8 mouse cellular contexts compared by ENCODE assay signal in the genomic region with DNA sequence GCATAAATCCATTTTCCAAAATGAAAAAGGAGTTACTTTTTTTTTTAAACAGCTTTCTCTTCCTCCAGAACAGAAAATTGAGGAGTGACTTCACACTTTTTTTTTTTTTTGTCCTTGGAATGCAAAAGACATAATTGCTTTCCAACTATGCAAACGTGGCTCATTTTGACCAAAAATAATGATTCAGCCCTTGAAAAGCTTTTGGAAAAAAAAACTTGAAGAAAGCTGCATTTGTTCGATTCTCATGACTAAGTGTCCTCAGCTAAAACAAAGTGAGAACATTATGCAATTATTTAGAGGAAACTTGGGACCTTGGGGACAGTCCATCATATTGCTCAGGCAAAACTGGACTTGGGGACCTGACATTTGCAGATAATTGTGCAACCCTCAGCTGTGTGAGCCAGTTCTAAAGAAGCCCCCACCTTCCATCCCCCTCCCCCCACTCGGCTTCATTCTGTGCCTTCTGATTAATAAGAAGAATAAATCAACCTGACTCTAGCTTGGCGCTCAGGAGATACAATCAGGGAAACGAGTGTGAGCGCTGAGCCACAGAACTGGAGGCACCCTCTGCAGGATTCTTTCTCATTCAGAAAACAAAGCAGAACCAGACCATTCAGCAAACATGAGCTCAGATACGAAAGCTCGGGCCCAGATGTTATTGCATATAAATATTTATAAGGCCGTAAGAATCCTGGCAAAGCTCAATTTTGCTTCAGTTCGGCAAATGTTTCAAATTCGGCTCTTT.
DNase-seq lines count a peak whose midpoint lies in the region; ATAC-seq and TF ChIP-seq lines count a peak whose summit lies in the region.

No protein-coding gene starts in this region.

- no peaks in the 10 kb centered on the region for H3K27me3 ChIP-seq in liver, embryonic 11.5 days (replicated peaks; ENCODE audit: control insufficient read depth, insufficient read depth, low read length)
- no peaks in the 10 kb centered on the region for H3K27me3 ChIP-seq in embryonic facial prominence, embryonic 12.5 days
- H3K27me3 ChIP-seq in hindbrain, embryonic 12.5 days = no peaks in the 10 kb centered on the region
- no peaks in the 10 kb centered on the region for H3K27me3 ChIP-seq in midbrain, postnatal 0 days (ENCODE audit: insufficient read depth, low read length)
- H3K27me3 ChIP-seq in kidney, adult 2 months (replicated peaks; ENCODE audit: control insufficient read depth, insufficient read depth, low read length) = no peaks in the 10 kb centered on the region

- no peak overlapping the region for H3K9ac ChIP-seq in liver, embryonic 11.5 days (ENCODE audit: low read depth, low read length)
- no peak overlapping the region for H3K9ac ChIP-seq in embryonic facial prominence, embryonic 12.5 days
- no peak overlapping the region for H3K9ac ChIP-seq in hindbrain, embryonic 12.5 days
- no peak overlapping the region for H3K9ac ChIP-seq in midbrain, postnatal 0 days (replicated peaks; ENCODE audit: low read length, poor library complexity, severe bottlenecking)

- TF ChIP-seq POLR2A in kidney, adult 2 months (IDR thresholded peaks at IDR 0.05; ENCODE audit: low read depth, low read length) = no peak

- no peak for TF ChIP-seq CTCF in midbrain, postnatal 0 days (IDR thresholded peaks at IDR 0.05)
- TF ChIP-seq CTCF in kidney, adult 2 months (conservative IDR thresholded peaks at IDR 0.05; ENCODE audit: insufficient read depth, insufficient read length, low read depth, low read length) = no peak

- no peaks in the 10 kb centered on the region for H3K9me3 ChIP-seq in liver, embryonic 11.5 days (ENCODE audit: control insufficient read depth, low read length)
- H3K9me3 ChIP-seq in embryonic facial prominence, embryonic 12.5 days = no peaks in the 10 kb centered on the region
- H3K9me3 ChIP-seq in hindbrain, embryonic 12.5 days (replicated peaks) = no peaks in the 10 kb centered on the region
- no peaks in the 10 kb centered on the region for H3K9me3 ChIP-seq in midbrain, postnatal 0 days (ENCODE audit: low read length)

- H3K27ac ChIP-seq in liver, embryonic 11.5 days (ENCODE audit: low read depth, low read length) = no peak overlapping the region
- H3K27ac ChIP-seq in embryonic facial prominence, embryonic 12.5 days = 0 out of 2 replicates have a peak overlapping the region, but pooled peaks have one; percentile 26
- peak overlapping the region; percentile 78 for H3K27ac ChIP-seq in hindbrain, embryonic 12.5 days
- H3K27ac ChIP-seq in midbrain, postnatal 0 days (ENCODE audit: low read depth, low read length) = peak overlapping the region; percentile 1; the same call in 1 of the 2 replicates
- H3K27ac ChIP-seq in kidney, adult 2 months (ENCODE audit: insufficient read depth, low read depth, low read length) = no peak overlapping the region

- 70% methylated on average over 11 of the region's 11 CpGs for WGBS in liver, embryonic 11.5 days
- 50% methylated on average over 11 of the region's 11 CpGs for WGBS in embryonic facial prominence, embryonic 12.5 days
- 41% methylated on average over 11 of the region's 11 CpGs for WGBS in hindbrain, embryonic 12.5 days
- WGBS in midbrain, postnatal 0 days = 26% methylated on average over 11 of the region's 11 CpGs
- 58% methylated on average over 11 of the region's 11 CpGs for WGBS in kidney, adult 2 months

- no peaks in the 10 kb centered on the region for H3K36me3 ChIP-seq in liver, embryonic 11.5 days (ENCODE audit: control insufficient read depth, insufficient read depth, low read length)
- no peaks in the 10 kb centered on the region for H3K36me3 ChIP-seq in embryonic facial prominence, embryonic 12.5 days
- no peaks in the 10 kb centered on the region for H3K36me3 ChIP-seq in hindbrain, embryonic 12.5 days
- no peaks in the 10 kb centered on the region for H3K36me3 ChIP-seq in midbrain, postnatal 0 days (ENCODE audit: insufficient read depth, low read length)
- H3K36me3 ChIP-seq in kidney, adult 2 months (ENCODE audit: control insufficient read depth, insufficient read depth, low read length) = no peaks in the 10 kb centered on the region

- H3K4me2 ChIP-seq in liver, embryonic 11.5 days = no peak overlapping the region
- H3K4me2 ChIP-seq in embryonic facial prominence, embryonic 12.5 days (replicated peaks) = no peak overlapping the region
- H3K4me2 ChIP-seq in hindbrain, embryonic 12.5 days (replicated peaks) = peak overlapping the region; percentile 11
- 0 out of 2 replicates have a peak overlapping the region, but pooled peaks have one; percentile 9 for H3K4me2 ChIP-seq in midbrain, postnatal 0 days (ENCODE audit: low read depth, low read length, poor library complexity, severe bottlenecking)

- ATAC-seq in liver, embryonic 11.5 days (replicated peaks; ENCODE audit: low FRiP score) = no peak
- ATAC-seq in embryonic facial prominence, embryonic 12.5 days (ENCODE audit: insufficient number of reproducible peaks, insufficient read depth, low FRiP score, low TSS enrichment) = no peak
- ATAC-seq in hindbrain, embryonic 12.5 days (ENCODE audit: low FRiP score) = peak; percentile 78
- ATAC-seq in midbrain, postnatal 0 days (ENCODE audit: low FRiP score) = no peak
- ATAC-seq in inflammation-experienced regulatory T-cells, adult 6 months = no peak

- no peaks in the 10 kb centered on the region for H3K4me1 ChIP-seq in liver, embryonic 11.5 days (replicated peaks; ENCODE audit: control insufficient read depth, insufficient read depth, low read length)
- H3K4me1 ChIP-seq in embryonic facial prominence, embryonic 12.5 days = 0 out of 2 replicates have a peak, but pooled peaks cover 8% of the 10 kb centered on the region
- peaks cover 11% of the 10 kb centered on the region for H3K4me1 ChIP-seq in hindbrain, embryonic 12.5 days
- H3K4me1 ChIP-seq in midbrain, postnatal 0 days (ENCODE audit: insufficient read depth, low read length) = 0 out of 2 replicates have a peak, but pooled peaks cover 2% of the 10 kb centered on the region
- no peaks in the 10 kb centered on the region for H3K4me1 ChIP-seq in kidney, adult 2 months (ENCODE audit: control insufficient read depth, insufficient read depth, low read length)

- peak; percentile 4 for DNase-seq in liver, embryonic 11.5 days (ENCODE audit: low spot score)
- DNase-seq in liver = no peak
- peak; percentile 54 for DNase-seq in midbrain, postnatal 0 days (ENCODE audit: low spot score)
- DNase-seq in kidney, adult 2 months = no peak
- DNase-seq in frontal cortex, postnatal 10 days (ENCODE audit: low spot score in 2 of 2) = no peak

- no peak overlapping the region for H3K4me3 ChIP-seq in liver, embryonic 11.5 days (ENCODE audit: low read depth, low read length)
- H3K4me3 ChIP-seq in embryonic facial prominence, embryonic 12.5 days = no peak overlapping the region
- H3K4me3 ChIP-seq in hindbrain, embryonic 12.5 days = no peak overlapping the region
- no peak overlapping the region for H3K4me3 ChIP-seq in midbrain, postnatal 0 days (ENCODE audit: low read depth, low read length)
- no peak overlapping the region for H3K4me3 ChIP-seq in kidney, adult 2 months (ENCODE audit: insufficient read depth, low read depth, low read length)

Comparison
In these comparisons a context has a peak if more than half of its experiments do, and no peak if none do; other contexts are left out.
1. DNase-seq: peak in liver, embryonic 11.5 days (single experiment) and midbrain, postnatal 0 days (single experiment); none in liver (single experiment), kidney, adult 2 months (single experiment) and frontal cortex, postnatal 10 days (0 of 2).
2. H3K27ac ChIP-seq: peak in embryonic facial prominence, embryonic 12.5 days (single experiment), hindbrain, embryonic 12.5 days (single experiment) and midbrain, postnatal 0 days (single experiment); none in liver, embryonic 11.5 days (single experiment) and kidney, adult 2 months (single experiment).
3. H3K4me2 ChIP-seq: peak in hindbrain, embryonic 12.5 days (single experiment) and midbrain, postnatal 0 days (single experiment); none in liver, embryonic 11.5 days (single experiment) and embryonic facial prominence, embryonic 12.5 days (single experiment).